Mouse (Mus musculus) urinary bladder, postnatal 10 days (tissue): ENCODE measurements around the gene Serbp1.

Source experiments
- DNase-seq: peaks from one replicate; pipeline ENCODE4 v3.0.0; 2022; ENCODE audit warnings: low spot score

The Serbp1 gene

GRCm38 (mm10) chr6:67235649-67236048, 2.3 kb upstream of the Serbp1 start:
- no peak for DNase-seq

DNA sequence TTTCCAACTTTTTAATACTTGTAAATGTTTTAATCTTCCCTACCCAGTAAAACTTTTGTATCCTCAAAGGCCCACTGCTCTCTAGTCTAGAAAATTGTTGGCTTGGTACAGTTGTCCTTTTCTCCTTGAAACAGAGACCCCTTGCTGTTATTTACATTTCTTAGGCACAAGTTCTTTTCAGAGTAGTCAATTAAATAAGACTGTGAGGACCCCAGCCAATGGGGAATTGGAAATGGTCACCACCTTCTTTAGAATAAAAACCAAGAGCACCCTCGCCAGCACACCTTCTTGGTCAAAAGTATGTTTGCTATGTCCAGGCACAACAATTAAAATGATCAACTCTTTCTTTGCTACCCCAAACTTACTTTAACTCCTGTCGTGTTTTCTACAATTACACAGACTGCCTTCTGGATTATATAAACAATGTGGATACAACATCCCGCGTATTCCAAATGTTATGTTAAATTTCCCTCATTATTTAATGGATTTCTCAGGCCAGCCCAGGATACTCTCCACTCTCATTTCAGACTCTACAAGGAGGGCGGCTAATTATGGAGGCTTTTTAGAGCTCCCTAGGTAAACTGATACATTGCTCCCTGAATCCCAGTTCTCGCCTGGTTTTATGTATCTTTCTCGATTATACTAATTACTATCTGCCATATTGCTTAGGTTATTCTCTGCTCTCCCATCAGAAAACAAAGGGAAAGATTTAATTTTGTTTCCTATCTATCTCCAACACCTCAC, 1.3 kb upstream of the Serbp1 start:
- no peak for DNase-seq

- no peak for DNase-seq
Observed at GRCm38 (mm10) chr6:67241263-67241662, 3.3 kb downstream of the Serbp1 start.

DNA sequence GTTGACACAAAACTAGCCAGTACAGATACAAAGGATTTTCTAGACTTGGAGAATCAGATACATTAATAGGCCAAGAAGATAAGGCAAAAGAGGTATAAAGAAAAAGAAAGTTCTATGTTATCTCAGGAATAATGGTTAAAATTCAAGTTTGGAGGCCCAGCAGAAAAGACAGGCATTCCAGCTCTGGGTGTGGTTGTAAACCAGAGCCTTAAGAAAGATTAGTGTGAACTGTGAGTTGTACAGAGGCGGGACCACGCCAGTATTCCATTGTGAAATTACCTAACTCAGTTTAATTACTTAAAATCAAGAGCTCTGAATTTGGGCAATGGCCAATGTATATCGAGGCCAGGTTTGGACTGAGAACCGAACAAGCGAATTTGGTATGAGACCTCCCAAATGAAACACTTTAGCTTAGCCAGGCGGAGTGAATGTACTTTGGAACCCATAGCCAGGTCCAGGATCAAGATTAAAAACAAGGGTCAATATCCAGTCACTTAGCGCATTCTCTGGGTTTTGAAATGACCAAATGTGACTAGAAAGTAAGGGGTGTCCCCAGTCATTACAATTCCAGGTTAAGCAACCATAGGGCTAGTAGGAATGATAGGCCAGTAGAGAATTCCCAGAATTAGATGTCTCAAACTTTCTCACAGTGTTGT, 5.9 kb downstream of the Serbp1 start:
- no peak for DNase-seq

- DNase-seq, result no peak
Observed at GRCm38 (mm10) chr6:67244451-67244850, 6.5 kb downstream of the Serbp1 start.

DNA sequence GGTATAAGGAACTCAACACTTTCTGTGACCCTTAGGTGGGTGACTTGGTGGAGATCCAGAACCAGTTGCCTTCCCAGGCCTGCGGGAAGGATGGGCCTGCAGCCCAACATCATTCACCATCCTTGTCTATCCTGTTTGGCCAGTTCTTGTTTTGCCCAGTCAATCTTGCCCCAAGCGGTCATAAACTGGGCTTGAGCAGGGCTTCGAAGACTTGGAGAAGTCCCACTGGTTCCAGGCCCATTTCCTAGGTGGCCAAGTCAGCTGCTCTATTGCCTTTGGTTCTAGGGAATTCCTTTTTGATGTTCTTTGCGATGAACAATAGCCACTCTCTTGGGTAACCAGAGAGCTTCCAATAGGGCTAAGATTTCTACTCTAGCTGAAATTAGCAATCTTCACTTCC, 13.1 kb downstream of the Serbp1 start:
- DNase-seq, result no peak

GRCm38 (mm10) chr6:67264935-67265334, 27.0 kb downstream of the Serbp1 start:
- no peak for DNase-seq

- DNase-seq, result no peak
Observed at GRCm38 (mm10) chr6:67266159-67266657, 28.2 kb downstream of the Serbp1 start.

DNA sequence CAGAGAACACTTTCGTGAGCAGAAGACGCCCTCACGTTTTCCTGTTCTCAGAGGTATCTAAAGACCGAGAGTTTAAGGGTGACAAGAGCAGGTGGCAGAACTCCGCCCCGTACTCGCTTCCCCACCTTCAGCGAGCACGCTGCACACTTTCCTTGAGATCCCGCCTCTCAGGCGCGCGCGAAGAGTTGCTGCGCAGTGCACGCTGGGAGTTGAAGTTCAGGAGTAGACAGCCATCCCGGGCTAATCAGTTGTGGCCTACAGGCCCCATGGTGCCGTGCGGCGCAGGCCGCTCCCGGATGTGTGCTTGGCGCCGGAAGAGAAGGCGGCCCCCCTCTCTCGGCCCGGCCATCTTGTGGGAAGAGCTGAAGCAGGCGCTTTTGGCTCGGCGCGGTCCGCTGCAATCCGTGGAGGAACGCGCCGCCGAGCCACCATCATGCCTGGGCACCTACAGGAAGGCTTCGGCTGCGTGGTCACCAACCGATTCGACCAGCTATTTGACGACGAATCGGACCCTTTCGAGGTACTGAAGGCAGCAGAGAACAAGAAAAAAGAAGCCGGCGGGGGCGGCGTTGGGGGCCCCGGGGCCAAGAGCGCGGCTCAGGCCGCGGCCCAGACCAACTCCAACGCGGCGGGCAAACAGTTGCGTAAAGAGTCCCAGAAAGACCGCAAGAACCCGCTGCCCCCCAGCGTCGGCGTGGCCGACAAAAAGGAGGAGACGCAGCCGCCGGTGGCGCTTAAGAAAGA, 28.9 kb downstream of the Serbp1 start:
- peak; percentile 73 for DNase-seq

DNA sequence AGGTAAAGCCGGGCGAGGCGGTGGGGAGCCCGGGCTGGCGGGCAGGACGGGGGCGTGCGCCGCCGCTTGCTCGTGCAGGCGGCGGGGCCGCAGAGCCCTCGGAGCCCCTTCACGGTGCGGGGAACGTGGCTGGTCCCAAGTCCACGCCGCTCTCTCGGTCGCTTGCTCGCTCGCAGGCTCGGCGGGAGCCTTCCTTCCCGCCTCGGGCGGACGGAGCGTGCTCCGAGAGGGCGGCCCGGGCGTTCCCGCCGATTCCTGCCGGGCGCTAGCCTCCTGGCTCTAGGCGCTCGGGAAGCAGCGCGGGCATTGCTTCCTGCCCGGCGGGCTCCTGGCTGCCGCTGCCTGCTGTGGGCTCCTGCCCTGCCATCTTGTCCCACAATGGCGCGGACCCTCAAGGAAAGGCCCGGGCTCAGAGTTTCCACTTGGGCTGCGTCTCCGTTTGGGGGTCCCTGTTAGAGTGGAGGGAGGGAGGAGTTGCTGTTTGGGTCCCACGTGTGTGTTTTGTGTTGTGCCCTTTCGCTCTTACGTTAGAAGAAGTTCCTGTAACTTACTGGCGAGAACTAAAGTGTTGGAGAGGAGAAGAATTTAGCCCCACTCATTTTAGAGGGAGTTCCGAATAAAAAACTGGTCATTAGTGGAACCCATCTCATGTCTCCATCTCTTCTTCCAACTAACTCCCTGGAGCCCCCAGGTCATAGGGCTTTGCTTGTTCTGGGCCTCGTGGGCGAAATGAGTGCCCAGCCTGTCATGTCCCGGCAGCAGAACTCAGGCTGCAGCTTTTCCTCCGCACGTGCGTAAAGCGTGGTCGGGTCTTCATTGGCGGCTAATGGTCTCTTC, 29.6 kb downstream of the Serbp1 start:
- no peak for DNase-seq

DNA sequence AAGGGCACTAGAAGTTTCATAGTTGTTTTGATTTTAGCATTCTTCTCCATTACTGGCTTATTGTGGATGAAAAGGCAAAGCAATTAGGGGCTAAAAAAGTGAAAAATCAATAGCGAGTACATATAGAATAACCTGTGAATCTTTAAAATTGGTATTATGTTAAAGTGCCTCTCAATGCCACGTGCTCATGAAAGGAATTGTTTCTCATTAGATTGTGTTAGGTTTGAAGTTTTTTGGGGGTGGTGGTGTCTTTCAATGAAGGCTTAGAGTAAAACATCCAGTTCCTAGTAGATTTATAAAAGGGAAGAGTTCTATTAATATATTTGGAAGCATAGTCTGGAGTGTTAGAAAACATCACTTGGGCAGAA, 30.3 kb downstream of the Serbp1 start:
- no peak for DNase-seq

DNA sequence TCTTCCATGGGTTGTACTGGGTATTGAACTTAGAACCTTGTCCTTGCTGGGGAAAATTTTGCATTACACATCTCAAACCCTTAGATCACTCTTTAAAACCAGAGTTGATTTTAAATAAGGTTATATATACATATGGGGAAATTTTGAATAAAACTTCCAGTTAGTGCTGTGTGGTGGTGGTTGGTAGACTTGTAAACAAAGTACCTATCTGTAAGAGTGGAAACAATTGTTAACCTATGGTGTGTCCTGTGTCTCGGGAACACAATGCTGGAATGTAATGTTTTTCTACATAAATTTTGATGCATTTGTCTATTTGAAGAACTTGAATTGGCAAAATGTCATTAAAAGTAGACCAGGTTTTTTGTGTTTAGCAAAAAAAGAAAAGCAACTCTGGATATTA, 31.0 kb downstream of the Serbp1 start:
- DNase-seq, result no peak

GRCm38 (mm10) chr6:67269459-67269858, 31.5 kb downstream of the Serbp1 start:
- no peak for DNase-seq

DNA sequence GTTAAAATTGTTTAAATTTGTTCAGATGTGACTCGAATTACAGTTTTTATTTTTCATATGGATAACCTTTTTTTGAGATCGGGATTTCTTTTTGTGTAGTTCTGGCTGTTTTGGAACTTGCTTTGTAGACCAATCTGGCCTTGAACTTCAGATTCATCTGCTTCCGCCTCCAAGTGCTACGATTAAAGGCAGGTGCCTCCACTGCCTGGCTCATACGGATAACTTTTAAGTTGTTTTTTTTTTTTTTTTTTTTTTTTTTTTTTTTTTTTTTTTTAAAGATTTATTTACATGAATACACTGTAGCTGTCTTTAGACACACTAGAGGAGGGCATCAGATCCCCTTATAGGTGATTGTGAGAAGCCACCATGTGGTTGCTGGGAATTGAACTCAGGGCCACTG, 40.0 kb downstream of the Serbp1 start:
- DNase-seq, result no peak

DNA sequence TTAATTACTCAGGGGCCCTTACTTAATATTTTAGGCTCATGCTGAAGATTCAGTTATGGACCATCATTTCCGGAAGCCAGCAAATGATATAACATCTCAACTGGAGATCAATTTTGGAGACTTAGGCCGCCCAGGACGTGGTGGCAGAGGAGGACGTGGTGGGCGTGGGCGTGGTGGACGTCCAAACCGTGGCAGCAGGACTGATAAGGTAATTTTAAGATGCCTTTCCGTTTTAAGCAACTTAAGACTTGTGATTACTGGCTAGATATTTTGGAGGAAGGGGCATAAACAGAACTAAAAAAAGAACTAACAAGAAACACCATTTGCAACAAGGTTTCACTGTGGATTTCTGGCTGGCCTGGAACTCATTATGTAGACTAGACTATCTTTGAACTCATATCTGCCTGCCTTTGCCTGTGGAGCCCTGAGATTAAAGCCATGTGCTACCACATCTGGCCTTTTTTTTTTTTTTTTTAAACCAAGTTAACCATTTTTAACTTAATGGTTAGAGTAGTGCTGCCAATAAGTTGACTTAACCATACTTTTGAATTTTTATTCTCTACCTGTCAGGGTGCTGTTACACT, 43.7 kb downstream of the Serbp1 start:
- DNase-seq, result no peak

GRCm38 (mm10) chr6:67282897-67283296, 44.9 kb downstream of the Serbp1 start:
- DNase-seq, result no peak

GRCm38 (mm10) chr6:67292042-67292623, 54.2 kb downstream of the Serbp1 start:
- no peak for DNase-seq

DNA sequence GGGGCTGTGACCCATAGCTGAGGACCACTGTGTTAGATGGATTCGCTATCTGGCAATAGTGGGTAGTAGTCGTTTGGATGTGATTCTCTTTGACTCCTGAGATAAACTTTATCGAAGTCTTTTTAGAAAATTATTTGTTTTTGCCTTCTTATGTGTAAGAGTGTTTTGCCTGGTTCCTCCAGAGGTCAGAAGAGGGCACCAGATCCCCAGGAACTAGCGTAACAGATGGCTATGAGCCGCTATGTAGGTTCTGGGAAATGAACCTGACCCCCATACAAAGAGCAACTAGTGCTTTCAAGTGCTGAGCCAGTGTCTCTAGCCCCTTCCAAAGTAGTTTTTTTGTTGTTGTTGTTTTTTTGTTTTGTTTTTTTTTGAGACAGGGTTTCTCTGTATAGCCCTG, 58.1 kb downstream of the Serbp1 start:
- DNase-seq, result no peak

DNA sequence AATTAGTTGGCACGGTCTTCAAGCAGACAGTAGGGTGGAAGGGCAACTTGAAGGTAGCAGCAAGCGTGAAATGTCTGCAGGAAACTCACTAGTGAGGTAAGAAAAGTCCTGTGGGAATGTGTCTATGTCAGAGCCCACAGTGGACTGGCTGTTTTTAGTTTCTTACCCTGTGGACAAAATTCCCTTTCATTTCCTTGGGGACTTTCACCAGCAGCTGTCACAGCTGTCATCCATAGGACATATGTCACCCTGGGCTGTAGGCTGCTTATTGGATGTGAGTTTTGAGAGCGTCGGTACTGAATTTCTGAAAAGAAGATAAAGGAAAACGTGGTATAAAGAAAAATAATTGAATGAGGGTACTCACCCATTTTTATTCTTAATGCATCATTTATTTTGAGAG, 60.8 kb downstream of the Serbp1 start:
- no peak for DNase-seq

DNA sequence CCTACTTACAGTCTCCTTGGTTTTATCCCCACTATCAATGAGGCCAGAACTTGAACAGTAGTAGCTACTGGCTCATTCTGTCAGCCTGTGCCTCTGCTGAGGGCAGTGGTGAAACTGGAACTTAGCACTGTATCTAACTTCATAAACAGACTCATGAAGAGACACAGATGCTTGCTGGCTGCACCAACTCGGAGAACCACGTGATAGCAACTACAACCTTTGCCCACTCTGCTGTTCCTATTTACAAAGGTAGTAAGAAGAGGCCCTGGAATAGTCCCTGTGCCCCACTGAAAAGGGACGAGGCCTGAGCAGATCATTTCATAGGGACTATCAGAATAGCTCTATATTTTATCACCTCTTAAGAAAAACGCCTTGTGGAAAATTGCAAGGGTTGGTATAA, 62.3 kb downstream of the Serbp1 start:
- DNase-seq, result no peak

GRCm38 (mm10) chr6:67300710-67301163, 62.8 kb downstream of the Serbp1 start:
- DNase-seq, result no peak
